Mouse (Mus musculus): ENCODE data around the gene Prrc2a.
A peak's percentile ranks its signal among the peaks of the same experiment; 100 is the strongest.

DNA sequence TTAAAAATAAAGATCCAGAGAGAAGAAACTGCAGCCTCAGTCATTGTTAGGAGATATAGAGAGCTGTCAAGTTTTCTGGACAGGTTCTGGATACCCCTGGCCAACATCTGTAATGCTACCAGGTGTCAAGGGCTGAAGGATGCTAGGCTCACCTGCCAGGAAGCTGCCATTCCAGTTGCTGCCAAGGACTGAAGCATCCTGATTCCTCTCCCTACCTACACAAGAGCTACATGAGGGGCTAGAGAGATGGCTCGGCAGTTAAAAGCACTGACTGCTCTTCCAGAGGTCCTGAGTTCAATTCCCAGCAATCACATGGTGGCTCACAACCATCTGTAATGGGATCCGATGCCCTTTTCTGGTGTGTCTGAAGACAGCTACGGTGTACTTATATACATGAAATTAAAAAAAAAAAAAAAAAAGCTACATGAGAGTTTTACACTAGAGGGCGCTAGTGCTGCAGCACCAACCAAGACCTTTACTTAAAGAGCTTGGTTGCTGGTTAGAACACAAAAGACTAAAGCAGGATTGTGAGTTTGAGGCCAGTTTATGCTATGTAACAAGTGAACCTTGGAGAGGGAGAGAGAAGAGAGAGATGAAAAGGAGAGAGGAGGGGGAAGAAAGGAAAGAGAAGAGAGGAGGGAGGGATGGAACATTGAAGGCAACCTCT, 4.0 kb upstream of the Prrc2a start:
- TF ChIP-seq CTCF (IDR thresholded peaks at IDR 0.05; ENCODE audit: low read depth) = peak; percentile 70
- TF ChIP-seq EP300 (IDR thresholded peaks at IDR 0.05; ENCODE audit: low read depth) = no peak

Measured in liver, embryonic 14.5 days (tissue).